Mouse (Mus musculus): ENCODE measurements around the gene Lgals1. TPM values are rescaled to one million over a fixed set of nuclear protein-coding genes. Genes with fewer than 3 reads are reported as not detected.
"Not testable (repeated sequence)": the region's sequence is repeated elsewhere in the genome, so short reads cannot be mapped to it uniquely, and the experiment has no call there.

Lgals1 gene
- polyA plus RNA-seq (2015; fragmentation: Nextera tagmentation; extraction: Ambion mirVana): 1,326 and 1,632 TPM in 2 replicates

DNA sequence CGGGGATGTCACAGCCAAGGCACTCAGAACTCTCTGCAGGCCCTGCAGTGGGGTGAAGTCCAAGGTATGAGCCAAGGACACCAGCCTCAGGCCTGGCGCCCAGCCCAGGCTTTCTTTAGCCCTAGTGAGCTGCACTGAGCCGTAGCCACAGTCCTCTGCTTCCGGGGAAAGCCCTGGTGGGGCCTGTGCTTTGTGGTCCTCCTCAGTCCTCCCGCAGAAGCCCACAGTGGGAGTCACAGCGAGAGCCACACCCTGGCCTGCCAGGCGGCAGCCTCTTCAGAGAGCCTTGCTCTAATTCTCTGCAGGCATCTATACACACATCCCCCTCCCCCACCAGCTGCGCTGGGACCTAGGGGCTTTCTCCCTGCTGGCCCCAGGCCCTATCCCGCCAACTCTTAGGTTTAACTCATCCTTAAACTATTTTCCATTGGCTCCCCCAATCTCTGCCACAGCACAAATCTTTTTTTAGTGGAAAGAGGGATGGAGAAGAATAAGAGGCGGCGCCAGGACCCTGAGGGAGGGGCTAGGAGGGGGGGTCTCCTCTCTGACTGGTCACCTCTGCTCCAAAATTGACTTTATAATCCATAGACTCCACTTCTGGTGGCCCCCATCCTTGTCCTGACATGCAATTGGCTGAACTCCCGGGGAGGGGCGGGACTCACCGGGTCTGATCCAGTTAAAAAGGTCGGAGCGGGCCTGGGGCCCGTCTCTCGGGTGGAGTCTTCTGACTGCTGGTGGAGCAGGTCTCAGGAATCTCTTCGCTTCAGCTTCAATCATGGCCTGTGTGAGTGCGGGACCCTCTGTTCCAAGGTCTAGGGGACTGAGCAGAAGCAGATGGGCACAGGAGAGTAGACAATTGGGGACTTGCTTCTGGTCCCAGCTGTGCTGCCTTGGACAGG, at the start of gene Lgals1:
Gene Lgals1, plus strand, starts transcription at position 705 of the 899 bp plus-strand sequence.
- H3K9ac ChIP-seq (ENCODE audit: low read length): peak within 1 kb of the TSS; percentile 70
- no peaks in the 10 kb centered on the region for H3K27me3 ChIP-seq (ENCODE audit: control insufficient read depth, insufficient read depth, low read length)
- peak within 1 kb of the TSS; percentile 72 for H3K4me2 ChIP-seq (replicated peaks; ENCODE audit: low read depth)
- DNase-seq (ENCODE audit: low spot score) (peak; percentile 84), ATAC-seq (ENCODE audit: low FRiP score, low TSS enrichment) (peak; percentile 77)
- WGBS: 5% methylated on average over 20 of the region's 20 CpGs
- H3K4me3 ChIP-seq (ENCODE audit: low read depth, low read length): peak within 1 kb of the TSS; percentile 56
- H3K27ac ChIP-seq (replicated peaks): peak within 1 kb of the TSS; percentile 94
- H3K9me3 ChIP-seq (ENCODE audit: control insufficient read depth, low read length): no peaks in the 10 kb centered on the region
- TF ChIP-seq EP300 (optimal IDR thresholded peaks at IDR 0.05) (peak; percentile 48), CTCF (IDR thresholded peaks at IDR 0.05; ENCODE audit: low read depth) (no peak)
- H3K4me1 ChIP-seq (replicated peaks; ENCODE audit: control insufficient read depth, insufficient read depth): peaks cover 5% of the 10 kb centered on the region; the same call in 1 of the 2 replicates
- peaks cover 7% of the 10 kb centered on the region; the same call in 1 of the 2 replicates for H3K36me3 ChIP-seq (ENCODE audit: control insufficient read depth, insufficient read depth, low read length)

DNA sequence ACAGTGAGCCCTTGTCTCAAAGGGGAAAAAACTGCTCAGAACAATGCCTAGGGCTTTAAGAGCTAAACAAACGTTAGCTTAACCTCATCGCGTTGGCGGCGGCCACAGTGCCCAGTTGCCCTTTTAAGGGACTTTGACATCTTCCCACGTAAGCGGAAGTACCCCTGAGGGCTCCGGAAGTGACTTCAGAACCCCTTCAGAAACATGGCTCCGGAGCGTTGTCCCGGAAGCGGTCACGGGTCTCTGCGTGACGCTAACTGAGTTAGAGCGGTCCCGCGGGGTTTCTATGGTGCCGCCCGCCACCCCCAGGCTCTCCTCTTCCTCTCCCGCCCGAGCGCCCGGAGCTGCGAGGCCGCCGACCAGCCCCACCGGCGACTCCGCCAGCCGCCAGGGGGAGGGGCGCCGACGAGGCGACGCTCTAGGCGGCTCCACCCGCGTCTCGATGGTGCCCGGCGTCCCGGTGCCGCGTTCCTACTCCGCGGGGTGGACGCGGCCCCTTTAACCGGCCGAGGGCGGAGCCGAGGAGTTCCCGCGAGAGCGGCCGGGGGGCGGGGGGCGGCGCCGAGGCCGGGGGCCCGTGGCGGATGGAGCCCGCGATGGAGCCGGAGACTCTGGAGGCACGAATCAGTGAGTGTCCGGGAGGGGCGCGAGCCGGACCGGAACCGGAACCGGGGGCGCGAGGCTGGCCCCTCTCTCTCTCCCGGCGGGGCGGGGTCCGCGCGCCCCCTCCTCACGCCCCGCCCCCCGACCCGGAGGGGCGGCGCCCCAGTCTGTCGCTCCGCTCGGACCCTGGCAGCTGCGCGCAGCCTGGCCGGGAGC, 49.3 kb upstream of the Lgals1 start, which contains the start of gene Gga1:
Gene Gga1, plus strand, starts transcription at position 200 of the 819 bp plus-strand sequence.
- ATAC-seq (ENCODE audit: low FRiP score, low TSS enrichment) (peak; percentile 88), DNase-seq (ENCODE audit: low spot score) (peak; percentile 94)
- H3K27me3 ChIP-seq (ENCODE audit: control insufficient read depth, insufficient read depth, low read length): no peaks in the 10 kb centered on the region
- H3K36me3 ChIP-seq (ENCODE audit: control insufficient read depth, insufficient read depth, low read length): peaks cover 13% of the 10 kb centered on the region
- H3K4me3 ChIP-seq (ENCODE audit: low read depth, low read length): peak within 1 kb of the TSS; percentile 63
- peak within 1 kb of the TSS; percentile 99 for H3K27ac ChIP-seq (replicated peaks)
- no peaks in the 10 kb centered on the region for H3K9me3 ChIP-seq (ENCODE audit: control insufficient read depth, low read length)
- peaks cover 7% of the 10 kb centered on the region for H3K4me1 ChIP-seq (replicated peaks; ENCODE audit: control insufficient read depth, insufficient read depth)
- TF ChIP-seq EP300 (optimal IDR thresholded peaks at IDR 0.05) (peak; percentile 68), CTCF (IDR thresholded peaks at IDR 0.05; ENCODE audit: low read depth) (peak; percentile 29)
- WGBS: under 1% methylated on average over 67 of the region's 95 CpGs
- H3K4me2 ChIP-seq (replicated peaks; ENCODE audit: low read depth): peak within 1 kb of the TSS; percentile 68
- peak within 1 kb of the TSS; percentile 82 for H3K9ac ChIP-seq (ENCODE audit: low read length)

DNA sequence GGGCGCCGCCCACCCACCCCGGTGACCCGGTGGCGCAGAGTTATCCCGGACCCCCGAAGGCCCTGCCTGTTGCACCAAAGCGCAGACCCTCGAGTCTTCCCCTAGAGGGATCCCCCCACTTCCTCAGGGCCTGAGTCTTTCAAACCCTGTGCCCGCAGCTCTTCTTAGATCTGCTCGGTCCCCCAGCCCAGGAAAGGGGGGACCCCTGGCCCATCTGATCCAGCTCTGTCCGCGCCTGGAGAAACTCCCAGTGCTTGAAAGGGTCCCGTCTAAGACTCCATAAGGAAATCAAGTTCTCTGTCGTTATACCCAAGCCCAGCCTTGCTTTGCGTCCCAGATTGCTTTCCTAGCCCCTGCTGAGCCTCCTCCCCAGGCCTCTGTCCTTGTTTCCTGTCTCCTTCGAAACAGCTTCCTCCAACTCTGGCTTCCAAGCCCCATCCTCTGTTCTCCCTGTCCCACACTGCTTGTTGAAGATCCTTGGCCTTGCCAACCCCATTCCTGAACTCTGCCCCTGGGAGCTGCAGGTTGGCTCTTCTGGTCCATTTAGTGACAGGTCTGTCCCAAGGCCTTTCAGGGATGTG, 48.6 kb upstream of the Lgals1 start:
- DNase-seq (ENCODE audit: low spot score) (peak; percentile 32), ATAC-seq (ENCODE audit: low FRiP score, low TSS enrichment) (no peak)
- H3K4me3 ChIP-seq (ENCODE audit: low read depth, low read length): peak overlapping the region; percentile 63
- H3K36me3 ChIP-seq (ENCODE audit: control insufficient read depth, insufficient read depth, low read length): peaks cover 18% of the 10 kb centered on the region
- no peak for TF ChIP-seq EP300 (optimal IDR thresholded peaks at IDR 0.05)
- TF ChIP-seq CTCF (IDR thresholded peaks at IDR 0.05; ENCODE audit: low read depth): no peak; the same call in 1 of the 2 replicates
- 0% methylated on average over 9 of the region's 17 CpGs for WGBS
- no peaks in the 10 kb centered on the region for H3K9me3 ChIP-seq (ENCODE audit: control insufficient read depth, low read length)
- H3K4me1 ChIP-seq (replicated peaks; ENCODE audit: control insufficient read depth, insufficient read depth): peaks cover 7% of the 10 kb centered on the region
- H3K27me3 ChIP-seq (ENCODE audit: control insufficient read depth, insufficient read depth, low read length): no peaks in the 10 kb centered on the region
- peak overlapping the region; percentile 99 for H3K27ac ChIP-seq (replicated peaks)
- peak overlapping the region; percentile 82 for H3K9ac ChIP-seq (ENCODE audit: low read length)
- peak overlapping the region; percentile 68 for H3K4me2 ChIP-seq (replicated peaks; ENCODE audit: low read depth)

DNA sequence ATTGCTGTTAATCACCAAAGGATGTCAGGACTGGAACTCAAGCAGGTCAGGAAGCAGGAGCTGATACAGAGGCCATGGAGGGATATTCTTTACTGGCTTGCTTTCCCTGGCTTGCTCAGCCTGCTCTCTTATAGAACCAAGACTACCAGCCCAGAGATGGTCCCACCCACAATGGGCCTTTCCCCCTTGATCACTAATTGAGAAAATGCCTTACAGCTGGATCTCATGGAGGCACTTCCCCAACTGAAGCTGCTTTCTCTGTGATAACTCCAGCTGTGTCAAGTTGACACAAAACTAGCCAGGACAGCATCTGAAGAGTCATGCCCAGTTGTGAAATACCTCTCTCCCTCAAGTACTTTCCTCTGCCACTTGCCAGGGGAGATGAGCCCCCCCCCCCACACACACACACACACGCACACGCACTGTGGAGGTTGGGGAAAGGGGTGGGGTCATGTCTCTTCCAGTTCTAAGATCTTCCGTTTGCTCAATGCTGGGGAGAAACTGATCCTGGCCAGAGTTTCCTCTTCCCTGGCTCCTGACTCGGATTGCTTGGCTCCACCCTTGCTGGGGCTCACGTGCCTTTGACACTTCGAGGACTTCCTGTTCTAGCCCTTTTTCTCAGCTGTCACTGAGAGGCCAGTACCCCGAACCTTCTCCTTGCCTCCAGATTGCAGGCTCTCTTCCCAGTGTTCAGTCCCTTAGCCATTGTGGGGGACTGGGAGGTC, 47.6 kb upstream of the Lgals1 start:
- DNase-seq (ENCODE audit: low spot score): peak; percentile 45
- not testable (repeated sequence) for H3K4me2 ChIP-seq (replicated peaks; ENCODE audit: low read depth); H3K4me1 ChIP-seq (replicated peaks; ENCODE audit: control insufficient read depth, insufficient read depth); H3K4me3 ChIP-seq (ENCODE audit: low read depth, low read length); H3K27me3 ChIP-seq (ENCODE audit: control insufficient read depth, insufficient read depth, low read length); ATAC-seq (ENCODE audit: low FRiP score, low TSS enrichment); H3K9me3 ChIP-seq (ENCODE audit: control insufficient read depth, low read length)
- WGBS: 13% methylated on average over 7 of the region's 7 CpGs
- Histone ChIP-seq H3K9ac (ENCODE audit: low read length) (peak overlapping the region; percentile 23), H3K27ac (replicated peaks) (peak overlapping the region; percentile 61), H3K36me3 (ENCODE audit: control insufficient read depth, insufficient read depth, low read length) (peaks cover 27% of the 10 kb centered on the region)

DNA sequence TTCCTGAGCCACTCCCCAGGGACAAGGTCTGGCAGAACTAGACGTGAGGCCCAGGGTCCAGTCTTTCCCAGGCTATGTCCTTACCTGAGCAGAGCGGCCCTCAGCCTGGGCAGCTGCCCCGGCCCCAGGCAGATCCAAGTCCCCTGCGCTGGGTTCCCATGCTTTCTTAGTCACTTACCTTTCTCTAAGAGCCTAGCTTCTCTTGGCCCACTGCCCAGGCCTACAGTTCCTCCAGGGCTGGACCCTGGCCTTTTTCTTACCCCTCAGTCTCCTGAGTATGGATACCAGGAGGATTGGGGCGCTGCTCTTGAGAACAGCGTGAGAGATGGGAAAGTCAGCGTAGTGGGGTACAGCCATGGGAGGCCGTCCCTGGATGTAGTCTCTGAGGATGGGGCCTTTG, 46.1 kb upstream of the Lgals1 start:
- H3K4me3 ChIP-seq (ENCODE audit: low read depth, low read length): no peak overlapping the region
- H3K9ac ChIP-seq (ENCODE audit: low read length): no peak overlapping the region
- H3K4me2 ChIP-seq (replicated peaks; ENCODE audit: low read depth): no peak overlapping the region
- peaks cover 7% of the 10 kb centered on the region for H3K4me1 ChIP-seq (replicated peaks; ENCODE audit: control insufficient read depth, insufficient read depth)
- ATAC-seq (ENCODE audit: low FRiP score, low TSS enrichment) (no peak), DNase-seq (ENCODE audit: low spot score) (no peak)
- TF ChIP-seq EP300 (optimal IDR thresholded peaks at IDR 0.05) (no peak), CTCF (IDR thresholded peaks at IDR 0.05; ENCODE audit: low read depth) (no peak)
- peaks cover 30% of the 10 kb centered on the region for H3K36me3 ChIP-seq (ENCODE audit: control insufficient read depth, insufficient read depth, low read length)
- H3K27ac ChIP-seq (replicated peaks): no peak overlapping the region
- no peaks in the 10 kb centered on the region for H3K9me3 ChIP-seq (ENCODE audit: control insufficient read depth, low read length)
- no peaks in the 10 kb centered on the region for H3K27me3 ChIP-seq (ENCODE audit: control insufficient read depth, insufficient read depth, low read length)
- WGBS: 94% methylated on average over 8 of the region's 8 CpGs

Measured in stomach, postnatal 0 days (tissue).